Mouse (Mus musculus) spleen, adult 12 weeks (tissue): ENCODE measurements around the gene 4933427D14Rik.

Experiments
- DNase-seq: peaks from one replicate; pipeline ENCODE4 v3.0.0; 2022; ENCODE audit warnings: low spot score

4933427D14Rik gene

DNA sequence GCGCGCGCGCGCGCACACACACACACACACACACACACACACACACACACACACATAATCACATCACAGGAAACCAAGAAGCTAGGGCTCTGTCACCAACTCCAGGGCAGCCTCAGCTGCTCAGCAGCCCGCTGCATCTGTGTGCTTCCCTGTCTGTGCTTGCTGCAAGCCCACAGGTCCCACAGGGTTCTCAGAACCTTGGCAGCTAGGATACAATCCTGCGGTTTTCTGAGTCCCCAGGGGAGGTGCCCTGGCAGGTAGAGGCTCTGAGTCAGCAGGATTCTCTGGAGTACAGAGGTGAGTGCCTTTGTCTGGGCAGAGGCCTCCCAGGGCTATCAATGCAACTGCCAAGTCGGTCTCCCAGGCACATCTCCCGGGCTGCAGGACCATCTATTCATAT, 64.4 kb downstream of the 4933427D14Rik start:
- no peak for DNase-seq

- DNase-seq = no peak
Observed at GRCm38 (mm10) chr11:72140198-72140597, 67.1 kb downstream of the 4933427D14Rik start.

- DNase-seq = no peak
Observed at GRCm38 (mm10) chr11:72136231-72136982, 70.9 kb downstream of the 4933427D14Rik start.

- DNase-seq = no peak
Observed at GRCm38 (mm10) chr11:72135383-72136158, 71.7 kb downstream of the 4933427D14Rik start, which contains the start of gene Pitpnm3. TSS of gene Pitpnm3 (minus strand) at chr11:72135778.

DNA sequence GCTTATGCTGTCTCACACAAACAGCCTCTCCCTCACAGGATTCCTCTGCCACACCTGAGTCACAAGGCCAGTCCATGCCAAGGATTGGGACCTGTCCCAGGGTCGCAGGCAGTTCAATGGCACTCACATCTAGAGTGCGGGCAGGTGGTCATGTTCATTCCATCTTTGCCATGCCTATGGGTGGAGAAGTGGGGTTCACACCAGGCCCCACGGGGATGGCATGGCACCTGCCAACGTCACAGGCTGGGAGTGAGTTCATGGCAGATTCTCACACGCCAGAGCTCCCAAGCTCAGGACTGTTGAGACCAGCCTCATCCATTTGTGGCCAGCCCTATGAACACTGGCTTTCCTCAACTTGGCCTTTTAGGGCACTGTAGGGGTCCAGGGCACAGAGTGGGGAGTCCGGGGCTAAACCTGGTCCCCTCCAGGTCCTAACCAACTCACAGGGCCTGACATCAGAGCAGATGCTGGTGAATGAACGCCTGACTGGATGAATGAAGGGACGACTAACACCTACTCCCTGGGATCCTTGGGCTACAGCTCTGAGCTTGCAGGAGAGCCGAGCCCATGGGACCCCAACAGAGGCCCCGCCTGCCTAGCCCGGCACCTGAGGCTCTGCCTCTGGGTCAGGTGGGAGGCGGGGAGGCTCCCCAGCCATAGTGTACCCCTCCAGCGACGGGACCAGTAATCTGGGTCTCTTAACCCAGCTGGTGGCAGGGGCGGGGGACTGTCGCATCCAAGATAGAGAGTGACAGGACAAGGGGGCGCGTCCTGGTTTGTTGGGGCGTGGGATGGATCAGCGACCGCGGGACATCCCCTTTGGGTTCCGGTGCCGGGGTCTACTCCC, 72.5 kb downstream of the 4933427D14Rik start:
- DNase-seq = no peak

DNA sequence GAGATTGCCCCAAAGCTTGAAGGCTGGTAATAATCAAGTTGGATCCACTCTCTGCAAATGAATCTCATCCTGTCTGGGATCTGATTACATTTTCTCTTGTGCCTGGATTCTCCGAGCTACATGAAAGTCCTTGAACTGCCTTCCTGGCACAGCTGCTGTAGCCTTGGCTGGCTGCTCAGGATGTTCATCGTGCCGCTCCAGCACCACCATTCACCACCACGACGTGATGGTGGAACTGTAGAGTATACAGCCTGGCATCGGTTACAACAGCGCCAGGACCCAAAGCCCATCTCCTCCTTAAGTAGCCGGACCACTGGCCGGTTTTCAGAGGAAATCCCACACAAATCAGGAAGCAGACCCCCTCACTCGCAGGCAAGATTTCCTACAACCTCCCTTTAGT, 74.2 kb downstream of the 4933427D14Rik start:
- no peak for DNase-seq

DNA sequence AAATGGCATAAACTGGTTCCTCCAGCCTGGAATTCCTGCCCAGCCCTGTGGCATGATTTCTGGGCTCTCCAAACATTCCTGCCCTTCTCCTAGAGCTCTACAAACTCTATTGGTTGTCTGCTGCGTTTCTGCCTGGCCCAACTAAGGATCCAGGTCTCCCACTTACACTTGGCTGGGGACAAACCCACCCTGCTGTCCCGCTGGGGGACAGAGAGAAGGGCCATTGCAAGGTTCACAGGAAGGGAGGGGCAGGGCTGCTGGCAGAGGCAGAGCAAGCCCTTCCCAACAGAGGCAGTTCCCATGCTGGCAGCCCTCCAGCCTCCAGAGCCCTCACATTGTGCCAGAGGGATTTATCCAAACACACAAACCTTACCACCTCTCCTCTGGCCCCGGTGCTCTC, 75.0 kb downstream of the 4933427D14Rik start:
- no peak for DNase-seq

DNA sequence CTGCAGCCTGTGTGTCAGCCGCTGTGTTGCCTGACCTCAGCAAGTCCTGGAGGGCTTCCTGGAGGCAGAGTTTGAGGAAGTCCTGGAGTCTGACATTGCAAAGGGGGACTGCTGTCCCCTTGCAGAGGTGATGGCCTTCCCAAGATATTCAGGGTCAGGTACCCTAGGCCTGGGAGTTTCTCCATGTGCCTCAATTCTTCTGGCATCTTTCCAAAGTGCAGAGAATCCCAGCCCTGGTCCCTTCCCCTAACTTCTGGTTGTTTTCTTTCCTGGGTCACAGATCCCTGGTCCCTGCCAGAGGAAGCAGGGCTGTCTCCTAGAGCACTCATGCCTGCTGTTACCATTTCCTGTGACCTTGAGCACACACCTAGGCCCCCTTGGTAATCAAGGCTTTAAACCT, 75.6 kb downstream of the 4933427D14Rik start:
- no peak for DNase-seq

GRCm38 (mm10) chr11:72130905-72131304, 76.4 kb downstream of the 4933427D14Rik start:
- DNase-seq = no peak

- no peak for DNase-seq
Observed at GRCm38 (mm10) chr11:72130472-72130871, 76.8 kb downstream of the 4933427D14Rik start.

GRCm38 (mm10) chr11:72130021-72130420, 77.2 kb downstream of the 4933427D14Rik start:
- no peak for DNase-seq

DNA sequence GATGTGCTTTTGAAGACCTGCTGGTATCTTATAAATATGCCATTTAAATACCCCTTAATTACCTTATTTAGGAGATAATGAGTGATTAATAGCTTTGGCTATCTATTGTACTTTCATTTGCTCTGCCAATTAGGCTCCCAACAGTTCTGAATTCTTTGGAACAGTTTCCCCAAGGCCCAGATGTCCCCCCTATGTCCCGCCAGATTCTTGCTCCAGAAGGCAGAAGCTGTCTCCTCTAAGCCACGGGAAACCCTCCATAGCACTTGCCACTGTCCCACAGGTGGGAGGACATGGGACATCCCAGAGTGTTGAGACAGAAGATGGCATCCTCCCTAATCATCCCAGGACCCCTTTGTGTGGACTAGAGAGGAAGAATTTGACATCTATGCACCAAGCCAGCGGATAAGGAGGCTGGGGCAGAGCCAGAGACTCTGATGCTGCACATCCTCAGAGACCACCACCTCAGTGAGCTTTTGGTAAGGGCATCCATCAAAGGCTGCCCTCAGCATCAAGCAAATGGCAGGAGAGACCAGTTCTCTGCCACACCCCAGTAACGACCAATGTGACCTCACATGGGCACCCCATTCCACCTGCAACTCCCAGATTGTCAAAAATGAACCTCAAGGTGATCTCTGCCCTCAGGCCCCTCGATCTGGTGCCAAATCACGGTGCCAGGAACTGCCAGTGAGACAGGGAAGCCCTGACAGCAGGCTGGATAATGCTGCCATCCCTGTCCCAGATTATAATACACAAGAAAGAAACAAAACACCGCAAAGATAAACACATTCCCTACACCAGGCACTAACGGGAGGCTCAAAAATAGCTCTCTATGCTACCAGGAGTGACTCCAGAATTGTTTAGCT, 78.0 kb downstream of the 4933427D14Rik start:
- DNase-seq = no peak

GRCm38 (mm10) chr11:72127450-72128189, 79.6 kb downstream of the 4933427D14Rik start:
- no peak for DNase-seq

GRCm38 (mm10) chr11:72125781-72126180, 81.5 kb downstream of the 4933427D14Rik start:
- no peak for DNase-seq

GRCm38 (mm10) chr11:72123531-72123930, 83.7 kb downstream of the 4933427D14Rik start:
- no peak for DNase-seq

DNA sequence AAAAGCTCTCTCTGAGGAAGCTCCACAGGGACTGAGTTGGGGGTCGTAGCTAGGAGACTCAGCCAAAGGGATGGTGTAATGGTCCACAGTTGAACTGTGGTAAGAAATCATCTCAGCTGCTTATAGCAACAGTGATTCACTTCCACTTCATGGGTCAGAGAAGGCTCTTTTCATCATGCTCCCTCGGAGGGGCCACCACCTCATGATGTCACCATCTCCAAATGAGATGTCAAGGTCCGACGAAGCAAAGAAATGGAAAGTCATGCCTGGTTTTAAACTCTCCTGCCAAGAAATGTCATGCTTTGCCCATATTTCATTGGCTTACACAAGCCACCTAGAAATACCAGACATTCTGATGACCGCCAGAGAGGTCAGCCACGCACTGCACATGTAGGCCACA, 86.9 kb downstream of the 4933427D14Rik start:
- no peak for DNase-seq

DNA sequence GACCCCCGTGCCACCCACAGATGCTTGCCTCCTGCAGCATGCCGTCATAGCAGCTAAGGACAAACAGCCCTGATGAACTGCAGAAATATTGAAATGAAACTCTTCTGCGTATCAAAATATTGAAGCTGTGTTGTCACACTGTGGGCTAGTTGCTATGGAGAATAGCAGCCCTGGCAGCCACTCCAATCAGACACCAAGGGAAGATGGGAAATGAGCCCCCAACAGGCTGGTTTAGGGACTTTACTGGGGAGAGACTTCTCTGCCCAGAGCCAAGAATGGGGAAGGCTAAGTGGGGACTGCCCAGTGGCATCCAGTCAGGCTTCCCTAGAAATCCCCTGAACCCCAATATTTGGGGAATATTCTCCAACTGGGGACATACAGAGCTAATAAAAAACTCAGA, 88.6 kb downstream of the 4933427D14Rik start:
- DNase-seq = no peak

GRCm38 (mm10) chr11:72113296-72113695, 94.0 kb downstream of the 4933427D14Rik start:
- DNase-seq = no peak

DNA sequence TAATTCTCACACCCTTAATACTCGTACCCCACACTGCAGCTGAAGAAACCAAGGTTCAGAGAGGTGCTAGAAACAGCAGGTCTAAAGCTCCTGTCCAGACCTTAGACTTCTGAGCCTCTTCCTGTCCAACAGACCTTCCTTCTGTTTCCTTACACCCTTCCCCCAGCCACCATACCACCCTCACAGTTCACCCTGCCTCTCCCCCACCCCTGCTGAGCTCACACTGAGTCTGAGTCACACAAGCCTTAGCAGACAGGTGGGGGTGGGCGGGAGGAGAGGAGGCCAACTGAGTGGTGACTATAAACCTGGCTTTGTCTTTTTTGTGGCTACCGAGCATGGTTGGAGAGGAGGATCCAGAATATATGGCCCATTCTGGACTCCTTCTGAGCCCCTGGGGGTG, 96.5 kb downstream of the 4933427D14Rik start:
- no peak for DNase-seq

- no peak for DNase-seq
Observed at GRCm38 (mm10) chr11:72104223-72104622, 103.0 kb downstream of the 4933427D14Rik start.
